Mouse (Mus musculus): ENCODE measurements around the gene Secisbp2. TPM values are rescaled to one million over a fixed set of nuclear protein-coding genes. Genes with fewer than 3 reads are reported as not detected.

Gene Secisbp2
- total RNA-seq, 4 experiments from 2014 or later: 16.8 to 18.7 (median 17.9) TPM

DNA sequence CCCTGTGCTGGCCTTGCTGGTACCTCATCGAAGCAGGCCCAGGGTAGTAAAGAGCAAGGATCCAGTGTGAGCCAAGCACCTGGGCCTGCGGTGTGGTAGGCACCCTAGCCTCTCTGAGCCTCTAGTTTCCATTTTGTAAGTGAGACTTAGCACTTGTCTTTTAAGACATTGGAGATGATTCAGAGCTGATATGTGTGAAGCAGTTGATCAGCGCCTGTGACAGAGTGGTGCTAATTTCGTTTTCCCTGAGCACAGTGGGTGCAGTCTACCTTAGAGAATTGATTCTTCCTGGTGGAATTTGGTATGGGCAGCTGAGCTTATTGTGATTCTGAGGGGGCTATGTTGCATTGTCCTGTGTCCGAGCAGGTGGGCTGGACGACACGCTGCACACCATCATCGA lies 30.1 kb downstream of the Secisbp2 start:
- no peak for DNase-seq (ENCODE audit: low spot score in 2 of 2)

DNA sequence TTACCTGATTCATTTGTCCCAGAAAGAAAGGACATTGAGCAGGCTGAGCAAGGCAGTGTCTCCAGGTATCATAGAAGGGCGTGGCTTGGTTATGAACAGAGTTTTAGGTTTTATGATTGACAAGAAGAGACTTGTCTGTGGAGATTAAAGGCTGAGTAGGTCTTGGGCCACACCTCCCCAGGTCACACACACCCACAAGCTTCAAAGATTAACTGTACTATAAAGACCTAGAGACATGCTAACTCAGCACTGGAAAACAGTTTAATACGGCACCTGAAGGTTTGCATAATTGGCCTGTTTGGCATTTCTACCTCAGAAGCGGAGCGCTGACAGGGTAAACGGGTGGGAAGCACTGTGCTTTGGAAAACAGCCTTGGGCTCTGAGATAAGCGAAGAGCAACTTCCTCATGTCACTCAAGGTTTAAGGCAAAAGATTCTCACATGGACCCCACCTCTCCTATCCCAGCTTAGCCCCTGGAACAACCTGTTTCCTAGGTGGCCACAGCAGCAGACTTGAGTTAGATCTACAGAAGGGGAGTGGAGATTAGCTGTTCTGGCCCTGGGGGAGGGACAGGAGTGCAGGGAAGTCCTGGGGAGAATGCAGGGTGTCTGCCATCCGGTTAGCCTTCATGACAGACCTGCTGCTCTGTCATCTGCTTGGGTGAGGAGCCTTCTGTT lies 33.9 kb downstream of the Secisbp2 start:
- no peak for DNase-seq (ENCODE audit: low spot score in 2 of 2)

DNA sequence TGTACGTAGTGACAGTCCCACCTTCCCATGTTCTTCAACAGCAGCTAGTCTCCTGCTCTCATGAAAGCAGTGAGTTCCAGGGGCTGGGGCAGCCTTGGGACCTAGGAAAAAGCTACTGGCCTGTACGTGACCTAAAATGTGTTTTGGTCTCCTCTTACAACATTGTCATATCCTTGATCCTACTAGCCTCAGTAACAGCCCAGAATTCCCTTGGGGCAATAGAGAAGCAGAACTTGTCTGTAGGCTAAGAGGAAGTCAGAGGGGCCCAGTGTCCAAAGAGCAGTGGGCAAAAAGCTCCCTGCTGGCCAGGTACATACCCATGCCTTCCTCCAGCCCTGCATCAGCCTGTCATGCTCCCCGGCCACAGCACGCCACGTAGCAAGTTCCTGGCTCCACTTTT lies 35.5 kb downstream of the Secisbp2 start:
- DNase-seq (ENCODE audit: low spot score in 2 of 2): no peak

DNA sequence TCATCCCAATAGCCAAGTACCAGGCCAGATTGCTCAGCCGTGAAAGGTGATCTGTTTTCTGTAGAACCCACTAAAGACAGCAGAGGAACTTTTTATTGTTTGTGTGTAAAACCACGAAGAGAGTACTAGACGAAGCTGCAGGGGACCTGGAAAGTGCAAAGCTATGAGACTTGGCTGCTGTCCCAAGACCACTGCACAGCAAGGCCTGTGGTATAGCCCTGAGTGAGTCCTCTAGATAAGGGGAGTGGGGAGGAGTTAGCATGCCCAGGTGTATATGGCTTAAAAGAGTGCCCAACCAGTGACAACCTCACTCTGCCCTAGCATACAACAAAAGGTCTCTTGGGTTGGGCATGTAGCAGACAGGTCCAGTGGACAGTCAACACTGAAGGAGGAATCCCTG lies 37.2 kb downstream of the Secisbp2 start:
- DNase-seq (ENCODE audit: low spot score in 2 of 2): no peak

DNA sequence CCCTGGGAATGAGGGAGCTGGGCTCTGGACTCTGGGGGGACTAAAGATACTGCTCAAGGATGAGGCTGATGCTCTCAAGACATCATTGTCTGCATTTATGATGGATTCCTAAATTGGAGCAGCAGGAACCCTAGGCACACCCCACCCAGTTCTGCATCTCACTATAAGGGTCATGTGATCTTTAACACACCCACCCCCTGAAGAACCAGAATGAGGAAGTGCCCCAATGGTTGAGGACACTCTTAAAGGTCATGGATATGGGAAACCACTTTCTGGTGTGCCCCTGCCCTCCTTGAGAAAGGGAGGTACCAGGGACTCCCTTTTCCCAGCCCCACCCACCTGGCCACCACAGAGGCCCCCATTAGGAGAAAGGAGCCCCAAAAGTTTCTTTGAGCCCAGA lies 45.0 kb downstream of the Secisbp2 start:
- no peak for DNase-seq (ENCODE audit: low spot score in 2 of 2)

DNA sequence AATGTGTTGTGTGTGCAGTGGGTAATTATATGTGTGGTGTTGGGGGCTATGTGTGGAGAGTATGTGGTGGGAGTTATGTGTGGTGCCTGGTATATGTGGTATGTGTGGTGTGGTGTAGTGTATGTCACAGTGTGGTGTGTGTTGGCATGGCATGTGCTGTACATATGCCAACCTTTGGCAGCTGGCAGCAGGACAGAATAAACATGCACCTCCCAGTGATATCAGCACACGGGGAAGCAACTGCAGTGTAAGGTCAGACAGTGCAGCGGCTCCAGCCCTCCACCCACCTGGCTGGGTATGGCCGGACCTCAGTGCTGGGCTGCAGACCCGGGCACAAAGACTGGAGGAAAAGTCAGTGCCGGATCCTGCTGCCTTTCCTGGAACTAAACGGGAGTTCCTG lies 46.0 kb downstream of the Secisbp2 start:
- DNase-seq (ENCODE audit: low spot score in 2 of 2): no peak

DNA sequence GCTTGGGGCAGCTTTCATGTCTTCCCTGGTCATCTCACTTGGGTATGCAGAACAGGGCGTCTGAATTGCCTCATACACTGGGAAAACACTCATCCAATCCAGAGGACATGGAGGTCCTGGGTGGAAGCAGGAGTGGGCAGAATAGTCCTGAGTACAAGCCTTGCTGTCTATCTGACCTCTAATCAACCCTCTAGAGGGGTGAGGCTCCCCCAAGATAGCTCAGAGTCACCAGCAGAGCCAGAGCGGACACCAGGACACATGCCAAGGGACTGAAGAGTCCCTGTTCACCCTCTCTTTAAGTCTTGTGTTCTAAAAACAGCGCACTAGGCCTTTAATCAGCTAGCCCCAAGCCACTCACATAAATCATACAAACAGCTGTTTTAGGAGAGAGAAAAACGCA lies 46.4 kb downstream of the Secisbp2 start:
- no peak for DNase-seq (ENCODE audit: low spot score in 2 of 2)

DNA sequence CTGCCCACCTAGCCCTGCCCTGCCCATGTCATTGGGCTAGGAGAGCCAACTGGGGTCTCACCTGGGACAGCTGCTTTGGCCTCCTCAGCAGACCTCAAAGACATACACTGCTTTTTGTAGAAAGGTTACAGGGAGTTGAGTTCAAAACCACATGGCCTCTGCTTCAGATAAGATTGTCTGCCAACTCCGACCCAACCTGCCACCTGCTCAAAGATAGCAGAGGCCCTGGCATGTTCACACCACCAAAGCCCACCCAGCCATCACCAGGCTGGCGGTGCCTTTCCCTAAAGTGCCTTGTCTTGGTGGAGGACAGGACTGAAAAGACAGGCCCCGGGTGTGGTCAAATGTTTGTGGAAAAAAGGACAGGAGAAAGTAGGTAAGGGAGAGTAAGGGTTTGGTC lies 46.8 kb downstream of the Secisbp2 start:
- DNase-seq (ENCODE audit: low spot score in 2 of 2): no peak

DNA sequence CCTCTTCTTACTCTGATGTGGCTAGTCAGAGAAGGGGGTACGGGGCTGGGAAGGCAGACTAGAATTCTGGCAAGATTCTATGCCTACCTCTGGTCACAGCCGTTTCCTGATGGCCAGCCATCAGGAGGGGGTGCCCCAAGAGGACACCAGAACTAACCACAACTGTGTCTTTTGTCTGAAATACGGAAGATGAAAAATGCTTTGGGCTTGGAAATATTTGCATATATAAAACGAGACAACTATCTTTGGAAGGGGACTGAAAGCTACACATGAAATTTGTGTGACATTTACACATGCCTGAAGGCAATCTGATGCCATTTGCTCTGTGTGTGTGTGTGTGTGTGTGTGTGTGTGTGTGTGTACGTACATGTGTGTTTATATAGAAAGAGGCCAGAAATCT lies 52.4 kb downstream of the Secisbp2 start:
- DNase-seq (ENCODE audit: low spot score in 2 of 2): no peak

DNA sequence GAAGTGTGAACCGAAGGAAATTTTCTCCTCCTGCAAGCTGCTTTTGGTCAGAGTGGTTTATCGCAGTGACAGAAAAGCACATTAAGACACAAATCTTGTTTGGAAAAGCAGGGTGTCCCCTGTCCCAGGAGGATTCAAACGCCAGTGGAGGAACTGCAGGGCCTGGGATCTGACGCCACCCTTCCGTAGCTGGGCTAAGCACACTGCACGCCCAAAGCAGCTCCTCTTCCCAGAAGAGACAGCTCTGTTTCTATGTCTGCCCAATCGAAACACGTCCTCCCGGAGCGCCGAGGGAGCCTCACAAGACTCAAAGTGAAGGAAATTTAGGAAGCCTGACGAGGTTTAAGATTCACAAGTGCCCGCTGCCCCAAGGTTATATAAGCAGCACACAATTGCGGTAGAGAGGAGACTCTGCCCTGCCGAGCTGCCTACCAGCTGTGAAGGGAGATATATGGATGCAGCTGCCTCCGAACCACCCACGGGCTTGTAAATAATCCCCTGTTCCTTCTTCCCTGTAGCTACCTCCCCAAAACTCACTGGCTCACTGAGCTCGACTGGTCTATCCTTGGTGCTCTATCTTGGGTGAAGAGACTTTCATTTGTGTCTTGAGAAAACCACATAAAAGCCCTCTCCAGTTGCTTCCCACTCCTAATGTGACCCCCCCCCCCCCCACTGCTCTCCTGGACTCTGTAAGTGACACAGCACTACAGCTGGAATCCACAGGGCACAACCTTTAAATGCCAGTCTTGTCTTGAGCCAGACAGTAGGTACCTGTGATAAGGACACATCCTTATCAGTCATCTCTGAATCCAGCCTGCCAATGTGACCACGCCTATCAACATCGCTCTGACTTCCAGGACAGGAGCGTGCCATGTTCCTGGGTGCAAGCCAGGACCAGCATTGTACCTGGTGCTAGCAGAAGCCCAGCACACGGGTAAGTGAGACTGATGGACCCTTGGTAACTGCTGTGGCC lies 54.7 kb downstream of the Secisbp2 start:
- DNase-seq (ENCODE audit: low spot score in 2 of 2): no peak

DNA sequence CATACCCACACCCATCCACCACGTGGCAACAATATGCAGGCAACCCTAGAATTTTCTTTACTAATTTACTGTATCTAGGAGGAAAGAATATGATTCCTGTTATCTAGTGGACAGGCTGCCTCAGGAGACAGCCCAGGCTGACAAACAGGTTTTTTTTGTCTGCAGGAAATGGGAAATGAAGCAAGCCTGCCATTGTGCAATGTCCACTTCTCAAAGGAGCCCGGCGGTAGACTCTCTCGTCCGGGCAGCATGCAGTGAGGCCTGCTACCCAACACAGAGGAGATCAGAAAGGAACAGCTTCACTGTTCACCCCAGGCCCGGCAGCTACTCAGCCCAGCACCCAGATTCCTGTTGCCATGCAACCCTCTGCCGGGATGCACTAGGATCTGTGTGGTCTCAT lies 59.2 kb downstream of the Secisbp2 start:
- no peak for DNase-seq (ENCODE audit: low spot score in 2 of 2)

DNA sequence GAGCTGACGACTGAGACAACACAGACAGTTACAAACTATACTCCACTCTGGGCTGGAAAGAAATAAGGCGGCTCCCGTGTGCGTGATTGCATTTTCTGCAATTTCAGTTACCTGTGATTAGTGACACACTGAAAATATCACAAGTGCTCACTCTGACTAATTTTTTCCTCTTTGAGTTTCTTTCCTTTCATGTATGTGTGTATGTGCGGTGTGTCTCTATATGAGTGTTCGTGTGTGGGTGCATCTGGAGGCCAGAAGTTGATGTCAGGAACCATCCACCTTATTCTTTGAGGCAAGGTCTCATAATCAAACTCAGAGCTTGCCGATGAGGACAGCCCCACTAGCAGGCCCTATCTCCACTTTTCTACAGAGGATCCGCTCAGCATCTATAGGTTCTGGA lies 60.5 kb downstream of the Secisbp2 start:
- DNase-seq (ENCODE audit: low spot score in 2 of 2): no peak

DNA sequence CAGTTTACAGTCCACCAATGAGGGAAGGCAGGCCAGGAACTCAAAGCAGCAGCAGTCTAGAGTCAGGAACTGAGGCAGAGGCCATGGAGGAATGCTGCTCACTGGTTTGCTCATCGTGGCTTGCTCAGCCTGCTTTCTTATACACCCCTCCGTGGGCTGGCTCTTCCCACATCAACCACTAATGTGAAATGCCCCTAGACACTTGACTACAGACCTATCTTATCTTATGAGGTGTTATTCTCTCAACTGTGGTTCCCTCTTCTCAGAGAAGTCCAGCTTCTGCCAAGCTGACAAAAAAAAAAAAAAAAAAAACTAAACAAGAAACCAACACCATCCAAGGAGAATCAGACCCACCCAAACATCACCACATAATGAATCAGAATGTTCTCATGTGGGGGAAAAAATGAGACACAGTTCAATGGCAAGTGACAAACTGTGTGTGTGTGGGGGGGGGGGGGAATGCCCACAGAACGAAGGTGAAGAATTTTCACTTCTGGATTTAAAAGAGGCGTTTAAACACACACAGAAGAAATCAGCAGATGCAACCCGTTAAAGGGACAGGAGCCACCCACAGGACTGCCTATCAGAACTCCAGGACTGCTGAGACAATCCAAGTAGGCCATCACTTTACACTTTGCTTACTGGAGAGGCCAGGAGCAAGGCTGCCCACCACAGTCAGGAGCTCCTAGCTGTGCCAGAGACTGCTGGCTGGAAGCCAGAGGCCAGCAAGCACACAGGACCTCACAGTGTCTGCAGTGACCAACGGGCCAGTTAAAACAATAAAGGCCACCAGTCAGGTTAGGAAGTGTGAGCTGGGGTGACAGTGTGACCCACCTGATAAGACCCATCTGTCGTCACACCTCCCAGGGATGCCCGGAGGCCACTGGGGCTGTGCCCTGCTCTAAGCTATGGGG lies 65.1 kb downstream of the Secisbp2 start:
- no peak for DNase-seq (ENCODE audit: low spot score in 2 of 2)

DNA sequence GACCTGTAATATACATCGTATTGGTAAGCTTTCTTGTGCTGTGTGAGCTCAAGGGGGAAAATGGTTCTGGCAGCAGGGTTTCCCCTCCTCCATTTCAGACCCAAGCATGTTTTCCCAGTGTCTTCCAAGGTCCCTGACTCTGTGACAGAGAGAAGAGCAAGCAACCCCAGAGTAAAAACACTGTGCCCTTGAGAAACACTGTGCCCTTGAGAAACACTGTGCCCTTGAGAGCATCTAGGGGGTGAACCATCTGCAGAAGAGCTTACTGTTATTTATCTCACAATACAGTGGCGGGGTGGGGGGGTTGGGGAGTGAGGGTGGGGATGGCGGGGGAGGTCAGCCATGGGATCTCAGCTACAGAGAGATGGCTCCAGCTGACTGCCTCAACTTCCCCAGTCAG lies 67.8 kb downstream of the Secisbp2 start:
- DNase-seq (ENCODE audit: low spot score in 2 of 2): no peak

DNA sequence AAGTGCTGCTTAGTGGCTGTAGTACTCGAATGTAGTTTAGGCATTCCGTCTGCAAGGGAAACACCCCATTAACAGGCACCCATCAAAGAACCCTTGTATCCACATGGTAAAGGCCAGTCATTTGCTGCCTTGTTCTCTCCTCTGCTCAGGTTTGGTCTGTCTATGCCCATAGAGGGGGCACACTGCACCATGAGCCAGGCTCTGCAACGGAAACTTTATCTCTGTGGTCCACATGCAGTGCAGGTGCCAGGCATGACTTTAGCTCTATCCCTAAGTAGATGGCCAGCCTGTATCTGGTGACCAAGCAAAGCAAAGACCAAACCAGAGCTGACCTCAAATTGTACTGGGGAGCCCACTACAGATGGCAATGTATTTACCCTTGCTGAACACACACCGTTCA lies 69.1 kb downstream of the Secisbp2 start:
- no peak for DNase-seq (ENCODE audit: low spot score in 2 of 2)

DNA sequence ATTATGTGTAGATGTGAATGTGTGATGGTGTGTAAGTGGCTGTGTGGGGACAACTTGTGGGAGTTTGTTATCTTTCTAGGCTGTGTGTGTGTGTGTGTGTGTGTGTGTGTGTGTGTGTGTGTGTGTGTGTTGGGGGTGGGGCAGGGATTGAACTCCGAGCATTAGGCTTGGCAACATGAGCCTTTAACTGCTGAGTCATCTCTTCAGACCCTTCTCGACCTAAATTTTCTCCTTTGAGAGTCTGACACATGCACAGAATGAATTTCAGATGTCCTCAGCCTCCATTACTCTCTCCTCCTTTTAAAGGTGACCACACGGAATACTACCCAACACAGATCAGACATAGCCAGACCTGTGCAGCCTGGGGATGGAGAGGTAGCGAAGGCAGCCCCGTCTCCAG lies 71.6 kb downstream of the Secisbp2 start:
- no peak for DNase-seq (ENCODE audit: low spot score in 2 of 2)

DNA sequence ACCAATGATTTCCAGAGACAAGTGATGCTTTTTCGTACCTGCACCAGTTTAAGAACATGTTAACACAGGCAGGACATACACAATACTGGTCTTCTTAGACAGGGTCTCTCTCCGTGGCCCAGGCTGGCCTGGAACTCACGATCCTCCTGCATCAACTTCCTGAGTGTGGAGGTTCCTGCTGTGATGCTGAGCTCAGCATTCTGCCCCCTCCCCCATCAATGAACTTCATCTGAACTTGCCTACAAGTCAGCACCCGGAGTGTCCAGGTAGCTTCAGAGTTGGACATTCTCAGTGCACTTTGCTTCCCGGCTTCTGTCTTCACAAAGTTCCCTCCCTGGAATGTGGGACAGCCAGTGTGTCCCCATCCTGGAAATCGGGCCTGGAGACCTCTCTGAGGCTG lies 73.1 kb downstream of the Secisbp2 start:
- no peak for DNase-seq (ENCODE audit: low spot score in 2 of 2)

DNA sequence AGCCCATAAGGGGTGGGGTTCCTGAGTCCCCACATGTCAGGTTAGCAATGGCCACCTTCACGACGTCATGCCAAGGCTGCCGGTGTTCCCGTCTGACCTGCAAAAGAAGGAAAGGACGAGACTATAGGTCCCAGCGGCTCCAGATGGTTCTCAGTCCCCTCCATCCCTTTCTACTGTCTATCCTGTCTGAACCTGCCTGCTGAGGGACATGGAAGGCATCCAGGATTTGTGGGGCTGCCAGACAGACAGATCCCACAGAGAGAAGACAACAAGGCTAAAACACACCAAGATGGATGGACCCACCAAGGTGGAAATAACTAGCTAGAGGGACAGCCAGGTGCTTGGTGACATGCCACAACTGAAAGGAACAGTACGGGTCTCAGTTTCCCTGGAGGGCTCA lies 73.9 kb downstream of the Secisbp2 start:
- DNase-seq (ENCODE audit: low spot score in 2 of 2): no peak

DNA sequence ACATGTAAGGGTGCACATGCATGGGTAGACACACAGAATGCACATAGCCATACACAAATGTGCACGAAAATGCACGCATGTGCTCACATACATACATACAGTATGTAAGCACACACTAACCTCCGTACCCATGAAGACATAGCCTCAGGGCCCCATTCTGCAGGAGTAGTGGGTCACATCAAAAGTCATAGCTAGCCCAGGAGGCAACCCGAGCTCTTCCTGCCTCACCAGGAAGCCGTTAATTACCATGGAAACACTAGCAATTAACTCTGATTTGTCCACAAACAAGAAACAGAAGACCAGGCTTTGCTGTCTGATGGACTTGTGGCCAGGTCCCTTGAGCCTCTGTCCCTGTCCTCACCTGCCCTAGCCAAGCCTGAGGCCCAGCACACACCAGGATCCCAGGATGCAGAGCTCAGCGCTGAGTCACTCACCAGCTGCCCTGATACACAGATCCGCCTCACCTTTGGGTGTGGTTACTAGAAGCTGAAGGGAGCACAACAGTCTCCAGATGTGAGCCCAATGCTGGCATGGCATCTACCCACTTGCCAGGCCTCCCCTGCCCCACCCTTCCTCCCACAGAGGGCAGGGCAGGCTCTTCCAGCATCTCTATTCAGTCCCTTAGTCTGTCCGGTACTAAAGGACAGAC lies 74.6 kb downstream of the Secisbp2 start:
- DNase-seq (ENCODE audit: low spot score in 2 of 2): no peak

DNA sequence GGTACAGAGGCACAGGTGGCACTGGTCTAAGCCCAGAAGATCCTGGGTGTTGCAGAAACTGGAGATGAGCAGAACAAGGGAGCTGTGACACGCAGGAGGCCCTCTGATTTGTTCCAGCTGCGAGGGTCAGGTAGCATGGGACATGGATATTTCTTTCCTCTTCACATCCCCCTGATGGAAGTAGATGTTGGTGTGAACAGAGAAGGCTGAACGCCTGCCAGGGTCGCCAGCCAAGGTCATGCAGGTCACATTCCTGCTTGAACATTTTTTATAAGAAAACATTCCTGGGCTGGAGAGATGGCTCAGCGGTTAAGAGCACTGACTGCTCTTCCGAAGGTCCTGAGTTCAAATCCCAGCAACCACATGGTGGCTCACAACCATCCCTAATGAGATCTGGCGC lies 75.9 kb downstream of the Secisbp2 start:
- DNase-seq (ENCODE audit: low spot score in 2 of 2): no peak

DNA sequence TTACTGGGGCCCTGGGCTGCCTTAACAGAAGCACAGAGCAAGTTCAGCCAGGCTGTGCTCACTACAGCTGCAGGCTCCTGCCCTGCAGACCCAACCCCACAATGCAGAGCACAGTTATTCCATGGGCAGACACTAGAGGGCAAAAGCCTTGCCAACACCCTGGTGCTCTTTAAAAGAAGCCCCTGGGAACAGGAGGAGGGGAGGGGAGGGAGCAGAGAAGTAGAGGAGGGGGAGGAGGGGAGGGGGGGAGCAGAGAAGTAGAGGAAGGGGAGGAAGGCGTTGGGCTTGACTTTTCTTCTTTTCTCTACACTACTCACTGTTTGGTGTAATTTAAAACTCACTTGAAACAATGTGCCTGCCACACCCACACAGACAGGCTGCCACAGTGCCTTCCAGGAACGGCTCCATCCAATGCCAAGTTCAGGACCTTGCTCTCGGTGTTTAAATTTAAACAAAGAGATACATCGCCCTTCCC lies 78.4 kb downstream of the Secisbp2 start:
- no peak for DNase-seq (ENCODE audit: low spot score in 2 of 2)
